Mouse (Mus musculus) c-Kit-negative CD71-positive TER-119-positive erythroid progenitor cells, embryonic 14.5 days (primary cell): Measurements from ENCODE around the gene Dync2li1.

Experiments used
- DNase-seq: peaks from one replicate; pipeline ENCODE4 v3.0.0-alpha.2; 2013; ENCODE audit warnings: low read depth, low spot score

The Dync2li1 gene

GRCm38 (mm10) chr17:84684284-84684683 is 58.0 kb downstream of the Dync2li1 start:
- no peak for DNase-seq

GRCm38 (mm10) chr17:84685286-84685685 is 59.0 kb downstream of the Dync2li1 start:
- no peak for DNase-seq

- DNase-seq: no peak
Observed at GRCm38 (mm10) chr17:84687994-84688393, 61.7 kb downstream of the Dync2li1 start.

- no peak for DNase-seq
Observed at GRCm38 (mm10) chr17:84688834-84689233, 62.5 kb downstream of the Dync2li1 start.

GRCm38 (mm10) chr17:84689316-84689715 is 63.0 kb downstream of the Dync2li1 start:
- no peak for DNase-seq

GRCm38 (mm10) chr17:84690111-84690510 is 63.8 kb downstream of the Dync2li1 start:
- no peak for DNase-seq

- DNase-seq: no peak
Observed at GRCm38 (mm10) chr17:84693741-84694140, 67.4 kb downstream of the Dync2li1 start.

- DNase-seq: no peak
Observed at GRCm38 (mm10) chr17:84696537-84696936, 70.2 kb downstream of the Dync2li1 start.

- peak; percentile 39 for DNase-seq
Observed at GRCm38 (mm10) chr17:84698727-84699126, 72.4 kb downstream of the Dync2li1 start.
